In the genomic region with DNA sequence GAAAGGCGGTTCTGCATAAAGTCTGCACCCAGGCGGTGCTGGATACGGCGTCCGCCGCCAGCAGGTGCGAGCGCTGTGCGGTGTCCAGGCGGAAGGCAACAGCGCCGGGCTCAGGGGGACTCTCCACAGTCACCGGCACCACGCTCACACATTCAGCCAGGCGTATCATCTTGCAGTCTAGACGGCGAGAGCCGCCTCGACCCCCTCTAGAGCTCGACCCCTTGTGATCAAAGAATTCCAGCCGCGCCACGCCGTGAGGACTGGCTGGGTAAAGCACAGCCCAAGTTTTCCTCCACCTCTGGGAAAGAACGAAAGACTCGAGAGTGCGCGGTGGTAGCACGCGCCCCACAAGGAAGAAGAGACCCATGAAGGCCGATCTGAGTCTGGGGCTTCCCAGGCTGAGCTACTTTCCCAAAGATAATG, we compare ENCODE assay signal across 8 mouse cellular contexts. TPM values are rescaled to one million over a fixed set of nuclear protein-coding genes. Genes with fewer than 3 reads are reported as not detected.
DNase-seq lines count a peak whose midpoint lies in the region; TF ChIP-seq lines count a peak whose summit lies in the region.

No protein-coding gene starts in this region.

- H3K9me3 ChIP-seq in heart, embryonic 10.5 days, result no peaks in the 10 kb centered on the region
- no peaks in the 10 kb centered on the region for H3K9me3 ChIP-seq in megakaryocyte, embryonic 14.5 days

- peaks cover 13% of the 10 kb centered on the region for H3K36me3 ChIP-seq in heart, embryonic 10.5 days
- H3K36me3 ChIP-seq in megakaryocyte, embryonic 14.5 days (replicated peaks; ENCODE audit: low read length), result peaks cover 58% of the 10 kb centered on the region

- peak; percentile 35 for DNase-seq in gastrocnemius, postnatal 10 days
- no peak for DNase-seq in gastrocnemius, adult 8-10 months (ENCODE audit: low spot score in 2 of 2)
- peak; percentile 86 for DNase-seq in heart, embryonic 10.5 days (ENCODE audit: low spot score)
- DNase-seq in kidney, postnatal 25 days, result peak; percentile 36 to 61
- DNase-seq in spleen, postnatal 10 days (ENCODE audit: low spot score in 2 of 2), result peak; percentile 77 to 78
- no peak for DNase-seq in left cerebral cortex, postnatal 10 days (ENCODE audit: extremely low spot score in 1 of 2, low spot score in 2 of 2)

- peak overlapping the region; percentile 64 for H3K27ac ChIP-seq in bone marrow, adult 2 months (ENCODE audit: control insufficient read depth, insufficient read depth, low read depth, low read length, poor library complexity)
- H3K27ac ChIP-seq in heart, embryonic 10.5 days, result peak overlapping the region; percentile 90

- TF ChIP-seq POLR2A in bone marrow, adult 2 months (IDR thresholded peaks at IDR 0.05; ENCODE audit: borderline replicate concordance, control insufficient read depth, low read depth, low read length), result peak; percentile 53; the same call in 1 of the 2 replicates

- H3K27me3 ChIP-seq in heart, embryonic 10.5 days (ENCODE audit: insufficient read depth, poor library complexity, severe bottlenecking), result peaks cover 82% of the 10 kb centered on the region
- H3K27me3 ChIP-seq in megakaryocyte, embryonic 14.5 days (replicated peaks), result no peaks in the 10 kb centered on the region

- TF ChIP-seq CTCF in bone marrow, adult 2 months (IDR thresholded peaks at IDR 0.05; ENCODE audit: control insufficient read depth, insufficient read depth, low read length), result peak; percentile 22; the same call in 1 of the 2 replicates

- WGBS in bone marrow, adult 2 months, result 0% methylated on average over 31 of the region's 31 CpGs
- 0% methylated on average over 31 of the region's 31 CpGs for WGBS in heart, embryonic 10.5 days

- H3K4me3 ChIP-seq in bone marrow, adult 2 months (replicated peaks; ENCODE audit: control insufficient read depth, low read depth, low read length), result peak overlapping the region; percentile 95
- H3K4me3 ChIP-seq in heart, embryonic 10.5 days, result peak overlapping the region; percentile 79
- peak overlapping the region; percentile 92 for H3K4me3 ChIP-seq in megakaryocyte, embryonic 14.5 days (replicated peaks)

- intact Hi-C loops in left cerebral cortex, postnatal 10 days (cut with DNase I), result loop anchor here (5.0 kb wide), 1 partner anchor 35 kb away; no protein-coding TSS in a partner anchor

- H3K4me1 ChIP-seq in bone marrow, adult 2 months (ENCODE audit: control insufficient read depth, insufficient read depth, low read length), result no peaks in the 10 kb centered on the region; the same call in 1 of the 2 replicates
- H3K4me1 ChIP-seq in heart, embryonic 10.5 days, result peaks cover 38% of the 10 kb centered on the region
- peaks cover 88% of the 10 kb centered on the region for H3K4me1 ChIP-seq in megakaryocyte, embryonic 14.5 days

RNA-seq across cellular contexts. Expression of gene Dok1, which starts 0.5 kb away (rescaled TPM):
- total RNA-seq in gastrocnemius, postnatal 10 days (2021), result 10 to 100 TPM in 1 of 2 experiments, 1 to 10 TPM in 1; 6.2 to 10.7 TPM
- 1 to 10 TPM in 3 of 4 experiments, under 1 TPM in 1; 0.56 to 1.2 (median 1.1) TPM for total RNA-seq in gastrocnemius, adult 8-10 months (2022)
- 26.6 and 39.6 TPM in 2 replicates for polyA plus RNA-seq in bone marrow, adult 2 months (2011; ENCODE audit: insufficient read depth, insufficient read length, low replicate concordance, missing spikeins)
- polyA plus RNA-seq in heart, embryonic 10.5 days (2016; fragmentation: Nextera tagmentation; extraction: Ambion mirVana), result 11.3 and 14.8 TPM in 2 replicates
- 159 and 256 TPM in 2 replicates for polyA plus RNA-seq in megakaryocyte, embryonic 14.5 days (2012; ENCODE audit: insufficient read depth, low replicate concordance)
- total RNA-seq in left cerebral cortex, postnatal 10 days (2021), result 1 to 10 TPM; 1.8 to 2.1 TPM

RNA-seq across cellular contexts. Expression of gene Loxl3, which starts 1.2 kb away (rescaled TPM):
- total RNA-seq in gastrocnemius, postnatal 10 days (2021), result 10 to 100 TPM; 10.5 to 11.9 TPM
- 1 to 10 TPM in 3 of 4 experiments, under 1 TPM in 1; 0.97 to 1.5 (median 1.3) TPM for total RNA-seq in gastrocnemius, adult 8-10 months (2022)
- 6.9 and 13.3 TPM in 2 replicates for polyA plus RNA-seq in bone marrow, adult 2 months (2011; ENCODE audit: insufficient read depth, insufficient read length, low replicate concordance, missing spikeins)
- 7.6 and 9.8 TPM in 2 replicates for polyA plus RNA-seq in heart, embryonic 10.5 days (2016; fragmentation: Nextera tagmentation; extraction: Ambion mirVana)
- 0.40 and 4.2 TPM in 2 replicates for polyA plus RNA-seq in megakaryocyte, embryonic 14.5 days (2012; ENCODE audit: insufficient read depth, low replicate concordance)
- total RNA-seq in left cerebral cortex, postnatal 10 days (2021), result 1 to 10 TPM; 1.8 to 4.0 TPM

RNA-seq across cellular contexts. Expression of gene Aup1, which starts 21.5 kb away (rescaled TPM):
- 10 to 100 TPM; 66.9 to 70.7 TPM for total RNA-seq in gastrocnemius, postnatal 10 days (2021)
- total RNA-seq in gastrocnemius, adult 8-10 months (2022), result 100 to 1,000 TPM in 2 of 4 experiments, 10 to 100 TPM in 2; 91.1 to 109 (median 102) TPM
- polyA plus RNA-seq in bone marrow, adult 2 months (2011; ENCODE audit: insufficient read depth, insufficient read length, low replicate concordance, missing spikeins), result 142 and 337 TPM in 2 replicates
- 154 and 170 TPM in 2 replicates for polyA plus RNA-seq in heart, embryonic 10.5 days (2016; fragmentation: Nextera tagmentation; extraction: Ambion mirVana)
- polyA plus RNA-seq in megakaryocyte, embryonic 14.5 days (2012; ENCODE audit: insufficient read depth, low replicate concordance), result 1,695 and 4,915 TPM in 2 replicates
- 10 to 100 TPM; 97.9 to 99.8 TPM for total RNA-seq in left cerebral cortex, postnatal 10 days (2021)

RNA-seq across cellular contexts. Expression of gene Htra2, which starts 22.3 kb away (rescaled TPM):
- total RNA-seq in gastrocnemius, postnatal 10 days (2021), result 10 to 100 TPM; 23.8 to 28.4 TPM
- total RNA-seq in gastrocnemius, adult 8-10 months (2022), result 10 to 100 TPM; 16.6 to 16.9 (median 16.7) TPM
- polyA plus RNA-seq in bone marrow, adult 2 months (2011; ENCODE audit: insufficient read depth, insufficient read length, low replicate concordance, missing spikeins), result 115 and 145 TPM in 2 replicates
- polyA plus RNA-seq in heart, embryonic 10.5 days (2016; fragmentation: Nextera tagmentation; extraction: Ambion mirVana), result 100 and 106 TPM in 2 replicates
- 27.7 and 49.5 TPM in 2 replicates for polyA plus RNA-seq in megakaryocyte, embryonic 14.5 days (2012; ENCODE audit: insufficient read depth, low replicate concordance)
- total RNA-seq in left cerebral cortex, postnatal 10 days (2021), result 10 to 100 TPM; 66.5 to 68.0 TPM

RNA-seq across cellular contexts. Expression of gene Dqx1, which starts 24.9 kb away (rescaled TPM):
- total RNA-seq in gastrocnemius, postnatal 10 days (2021), result under 1 TPM; 0.42 to 0.65 TPM
- total RNA-seq in gastrocnemius, adult 8-10 months (2022), result under 1 TPM; 0.24 to 0.52 (median 0.33) TPM
- 5.3 and 13.5 TPM in 2 replicates for polyA plus RNA-seq in bone marrow, adult 2 months (2011; ENCODE audit: insufficient read depth, insufficient read length, low replicate concordance, missing spikeins)
- polyA plus RNA-seq in heart, embryonic 10.5 days (2016; fragmentation: Nextera tagmentation; extraction: Ambion mirVana), result 0.59 and 1.5 TPM in 2 replicates
- 0.22 TPM in 1 of 2 replicates, not detected in the other for polyA plus RNA-seq in megakaryocyte, embryonic 14.5 days (2012; ENCODE audit: insufficient read depth, low replicate concordance)
- under 1 TPM; 0.19 to 0.41 TPM for total RNA-seq in left cerebral cortex, postnatal 10 days (2021)

Comparison
In these comparisons a context has a peak if more than half of its experiments do, and no peak if none do; other contexts are left out.
1. DNase-seq: peak in gastrocnemius, postnatal 10 days (single experiment), heart, embryonic 10.5 days (single experiment), kidney, postnatal 25 days (2 of 2) and spleen, postnatal 10 days (2 of 2); none in gastrocnemius, adult 8-10 months (0 of 2) and left cerebral cortex, postnatal 10 days (0 of 2).
2. Peak in every context shown above with its lines, with median percentiles within 50 percentile points of each other: H3K4me3 ChIP-seq.